Mouse (Mus musculus) heart, adult 11 months (tissue): ENCODE measurements around the gene Bub3.
A peak's percentile ranks its signal among the peaks of the same experiment; 100 is the strongest.

Source experiments
- DNase-seq: peaks from one replicate; pipeline ENCODE4 v3.0.0; 2022

Gene Bub3

GRCm38 (mm10) chr7:131559986-131560696, at the start of gene Bub3:
Gene Bub3 (plus strand): TSS chr7:131560222.
- peak; percentile 100 for DNase-seq

GRCm38 (mm10) chr7:131539979-131540378, 20.0 kb upstream of the Bub3 start:
- peak; percentile 95 for DNase-seq

- DNase-seq = no peak
Observed at GRCm38 (mm10) chr7:131541184-131542114, 18.6 kb upstream of the Bub3 start.

GRCm38 (mm10) chr7:131542115-131542871, 17.7 kb upstream of the Bub3 start, which contains the start of gene Hmx3:
Gene Hmx3 (plus strand): TSS chr7:131542867.
- peak; percentile 90 for DNase-seq

- DNase-seq = peak; percentile 89
Observed at GRCm38 (mm10) chr7:131542872-131543622, 17.0 kb upstream of the Bub3 start.

- DNase-seq = peak; percentile 89
Observed at GRCm38 (mm10) chr7:131543623-131544481, 16.2 kb upstream of the Bub3 start.

GRCm38 (mm10) chr7:131544871-131545270, 15.2 kb upstream of the Bub3 start:
- DNase-seq = no peak

GRCm38 (mm10) chr7:131545701-131546385, 14.2 kb upstream of the Bub3 start:
- no peak for DNase-seq

- DNase-seq = no peak
Observed at GRCm38 (mm10) chr7:131546423-131546822, 13.6 kb upstream of the Bub3 start.

GRCm38 (mm10) chr7:131547481-131547880, 12.5 kb upstream of the Bub3 start:
- DNase-seq = no peak

GRCm38 (mm10) chr7:131548473-131548872, 11.5 kb upstream of the Bub3 start, which contains the start of gene Hmx2:
Gene Hmx2 (plus strand): TSS chr7:131548773.
- no peak for DNase-seq

- no peak for DNase-seq
Observed at GRCm38 (mm10) chr7:131551471-131551870, 8.6 kb upstream of the Bub3 start.

- DNase-seq = no peak
Observed at GRCm38 (mm10) chr7:131551931-131552741, 7.9 kb upstream of the Bub3 start.

GRCm38 (mm10) chr7:131552781-131553180, 7.2 kb upstream of the Bub3 start:
- DNase-seq = no peak

GRCm38 (mm10) chr7:131553771-131554175, 6.2 kb upstream of the Bub3 start:
- peak; percentile 93 for DNase-seq

GRCm38 (mm10) chr7:131554341-131555180, 5.5 kb upstream of the Bub3 start:
- DNase-seq = peak; percentile 91

GRCm38 (mm10) chr7:131555301-131556081, 4.5 kb upstream of the Bub3 start:
- DNase-seq = no peak

- no peak for DNase-seq
Observed at GRCm38 (mm10) chr7:131556116-131556515, 3.9 kb upstream of the Bub3 start.
